Mouse (Mus musculus) hindbrain, embryonic 16.5 days (tissue): ENCODE measurements around the gene Hnrnpl. TPM values are rescaled to one million over a fixed set of nuclear protein-coding genes. Genes with fewer than 3 reads are reported as not detected.

ENCODE experiments used
- ATAC-seq: fragments of 200-750 bp; cut with Nextera tagmentation; 2 replicates; pipeline ENCODE4 v1.8.0; 2017; ENCODE audit warnings: moderate TSS enrichment, moderate library complexity
- H3K27ac ChIP-seq: fragments of 300-500 bp; sonication (generic); 2 replicates; pipeline ENCODE4 v1.5.1; 2014; ENCODE audit warnings: low read depth, mild to moderate bottlenecking, control low read depth, low read length, moderate library complexity
- H3K27me3 ChIP-seq: fragments of 300-500 bp; sonication (generic); replicated peaks from 2 replicates; pipeline ENCODE4 v1.6.1; 2014; ENCODE audit warnings: low read length; ENCODE audit not compliant: control insufficient read depth, insufficient read depth
- H3K36me3 ChIP-seq: fragments of 300-500 bp; sonication (generic); 2 replicates; pipeline ENCODE4 v1.6.1; 2014; ENCODE audit warnings: mild to moderate bottlenecking, low read length, moderate library complexity, mixed read lengths; ENCODE audit not compliant: control insufficient read depth, insufficient read depth
- H3K4me1 ChIP-seq: fragments of 300-500 bp; sonication (generic); 2 replicates; pipeline ENCODE4 v1.6.1; 2014; ENCODE audit warnings: low read depth, low read length; ENCODE audit not compliant: control insufficient read depth, insufficient read depth
- H3K4me2 ChIP-seq: fragments of 300-500 bp; sonication (generic); 2 replicates; pipeline ENCODE4 v1.6.1; 2014; ENCODE audit warnings: mild to moderate bottlenecking, low read length, control low read depth, moderate library complexity
- H3K4me3 ChIP-seq: fragments of 300-500 bp; sonication (generic); 2 replicates; pipeline ENCODE4 v1.5.1; 2014; ENCODE audit warnings: mild to moderate bottlenecking, low read length, control low read depth, moderate library complexity
- H3K9ac ChIP-seq: fragments of 300-500 bp; sonication (generic); 2 replicates; pipeline ENCODE4 v1.6.1; 2014; ENCODE audit warnings: low read depth, mild to moderate bottlenecking, control low read depth, low read length, moderate library complexity
- H3K9me3 ChIP-seq: fragments of 300-500 bp; sonication (generic); 2 replicates; pipeline ENCODE4 v1.6.1; 2014; ENCODE audit warnings: mild to moderate bottlenecking, low read length, moderate library complexity; ENCODE audit not compliant: control insufficient read depth
- WGBS: fragments of 180-500 bp; shearing (Covaris S2); extraction: QIAGEN DNeasy Blood & Tissue Kit; methylation state at CpG from one replicate; pipeline ENCODE4 v1.1.7; 2014; 5-methylcytosine and 5-hydroxymethylcytosine counted together
- polyA plus RNA-seq: library from polyadenylated mRNA; unstranded; fragments of >200 nt; fragmentation: Nextera tagmentation; extraction: Ambion mirVana; gene quantifications from 2 replicates; pipeline ENCODE4 v1.2.1, GENCODE M21; 2015

Hnrnpl gene
- polyA plus RNA-seq, 1 experiment from 2014 or later, result 117 TPM

DNA sequence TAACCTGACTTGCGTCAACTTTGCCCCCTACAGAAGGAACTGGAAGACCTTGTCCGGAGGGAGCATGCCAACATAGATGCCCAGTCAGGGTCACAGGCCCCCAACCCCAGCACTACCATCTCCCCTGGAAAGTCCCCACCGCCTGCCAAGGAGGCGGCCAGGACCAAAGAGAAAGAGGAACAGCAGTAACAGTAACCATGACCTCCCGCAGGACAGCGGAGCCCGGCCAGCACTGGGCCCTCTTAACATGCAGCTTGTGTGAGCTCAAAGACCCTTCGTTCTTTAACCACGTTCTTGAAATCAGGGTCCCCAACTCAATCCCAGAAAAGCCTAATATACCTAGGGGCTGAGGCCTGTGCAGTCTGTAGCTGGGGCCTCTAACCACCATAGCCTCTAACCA, 20.5 kb upstream of the Hnrnpl start:
- H3K27me3 ChIP-seq, result no peaks in the 10 kb centered on the region
- no peak overlapping the region for H3K9ac ChIP-seq
- H3K4me2 ChIP-seq, result no peak overlapping the region
- no peak overlapping the region for H3K4me3 ChIP-seq
- H3K9me3 ChIP-seq, result no peaks in the 10 kb centered on the region
- 92% methylated on average over 9 of the region's 9 CpGs for WGBS
- no peak for ATAC-seq
- H3K4me1 ChIP-seq, result no peaks in the 10 kb centered on the region
- H3K27ac ChIP-seq, result no peak overlapping the region
- H3K36me3 ChIP-seq, result peaks cover 3% of the 10 kb centered on the region

DNA sequence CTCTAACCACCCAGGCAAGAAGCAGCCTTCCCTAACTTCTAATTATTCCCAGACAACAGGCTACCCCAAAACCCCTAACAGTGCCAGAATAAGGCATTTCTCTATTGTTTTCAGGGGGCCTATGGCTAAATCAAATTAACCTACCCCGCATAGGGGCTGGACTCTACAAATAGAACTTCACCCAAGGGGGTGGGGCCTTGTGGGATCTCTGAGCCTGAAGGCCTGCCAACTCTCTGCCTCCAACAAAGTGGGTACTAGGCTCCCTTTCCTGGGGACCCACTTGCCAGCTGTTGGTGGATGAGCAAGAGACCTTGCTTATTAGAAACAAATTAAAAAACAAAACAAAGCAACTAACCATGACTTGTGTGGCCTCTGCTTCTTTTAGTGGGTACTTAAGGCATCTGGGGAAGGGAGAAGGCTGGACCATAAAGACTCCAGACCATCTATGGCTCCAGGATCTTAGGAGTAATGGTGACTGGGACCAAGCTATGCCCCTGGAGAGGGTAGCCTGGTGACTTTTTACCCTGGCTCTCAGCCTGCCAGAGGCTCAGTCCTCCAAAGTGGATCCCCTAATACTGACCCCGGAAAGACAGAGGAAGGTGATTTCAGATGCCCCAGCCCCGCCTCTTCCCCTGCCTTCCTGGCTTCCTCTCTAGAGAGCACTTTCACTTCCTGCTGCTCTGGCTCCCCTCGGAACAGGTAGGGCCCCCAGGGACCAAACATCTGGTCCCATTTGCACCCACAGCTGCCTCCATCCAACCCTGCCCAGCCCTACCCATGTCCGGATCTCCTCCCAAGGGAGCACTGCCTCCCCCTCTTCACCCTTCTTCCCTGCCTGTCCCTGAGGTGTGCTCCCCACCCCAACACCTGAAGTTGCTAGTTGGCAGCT, 19.8 kb upstream of the Hnrnpl start, which contains the start of gene Rinl:
Gene Rinl, plus strand, starts transcription at position 663 of the 889 bp plus-strand sequence.
- H3K36me3 ChIP-seq, result peaks cover 3% of the 10 kb centered on the region
- H3K27me3 ChIP-seq, result no peaks in the 10 kb centered on the region
- no peak for ATAC-seq
- 75% methylated on average over 5 of the region's 5 CpGs for WGBS
- H3K27ac ChIP-seq, result no peak within 1 kb of the TSS
- no peak within 1 kb of the TSS for H3K9ac ChIP-seq
- H3K4me2 ChIP-seq, result no peak within 1 kb of the TSS
- H3K4me3 ChIP-seq, result no peak within 1 kb of the TSS
- no peaks in the 10 kb centered on the region for H3K4me1 ChIP-seq
- no peaks in the 10 kb centered on the region for H3K9me3 ChIP-seq

DNA sequence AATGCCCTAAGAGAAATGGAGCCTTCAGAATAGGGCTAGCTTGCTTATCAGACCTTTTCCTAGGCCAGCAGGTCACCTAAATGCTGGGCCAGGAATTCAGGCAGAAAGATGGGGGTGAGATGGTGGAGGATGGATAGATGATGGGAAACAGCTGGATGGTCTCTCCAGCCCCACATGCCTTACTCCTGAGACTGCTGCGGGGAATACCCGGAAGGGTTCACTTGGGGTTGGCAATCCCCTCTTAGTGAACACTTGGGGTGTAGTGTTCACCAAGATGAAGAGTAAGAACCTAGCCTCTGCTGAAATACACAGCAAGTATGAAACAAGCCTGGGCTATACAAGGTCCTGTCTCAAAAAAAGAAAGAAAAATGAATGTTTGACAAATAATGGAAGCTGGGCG, 19.1 kb upstream of the Hnrnpl start:
- Histone ChIP-seq H3K36me3 (peaks cover 3% of the 10 kb centered on the region), H3K4me2 (no peak overlapping the region), H3K4me3 (no peak overlapping the region), H3K27ac (no peak overlapping the region), H3K9ac (no peak overlapping the region), H3K4me1 (no peaks in the 10 kb centered on the region), H3K27me3 (no peaks in the 10 kb centered on the region), H3K9me3 (no peaks in the 10 kb centered on the region)
- WGBS, result 82% methylated on average over 3 of the region's 3 CpGs
- ATAC-seq, result no peak

DNA sequence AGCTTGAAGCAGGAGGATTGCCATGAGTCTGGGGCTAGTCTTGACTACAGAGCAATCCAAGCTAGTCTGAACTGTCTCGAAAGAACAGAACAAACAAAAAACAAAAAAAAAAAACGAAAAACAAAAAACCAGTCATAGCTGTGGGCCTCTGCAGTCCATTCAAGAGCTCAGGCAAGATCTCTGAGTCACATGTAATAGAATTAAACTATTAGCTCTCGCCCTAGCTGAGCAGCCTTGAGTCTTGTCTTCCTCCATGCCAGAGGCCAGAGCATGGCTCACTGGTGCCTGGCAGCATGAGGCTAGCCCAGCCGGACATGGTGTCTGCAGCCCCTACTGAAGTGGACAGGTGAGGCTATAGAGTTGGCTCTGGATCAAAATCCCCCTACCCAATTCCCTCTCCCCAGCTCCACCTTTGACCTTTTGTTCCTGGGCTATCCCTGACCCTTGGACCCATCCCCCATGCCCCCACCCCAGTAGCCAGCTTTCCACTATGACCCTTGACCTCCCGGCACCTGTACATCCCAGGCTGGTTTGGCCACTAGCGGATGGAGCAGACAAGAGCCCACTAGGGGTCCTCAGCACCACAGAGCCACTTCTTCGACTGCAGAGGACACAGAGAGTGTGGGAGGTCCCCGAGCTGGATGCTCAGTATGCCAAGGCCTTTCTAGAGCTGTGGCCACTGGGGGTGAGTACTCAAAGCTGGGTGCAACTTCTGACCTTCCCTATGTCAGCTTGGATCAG, 18.1 kb upstream of the Hnrnpl start:
- WGBS, result 50% methylated on average over 8 of the region's 8 CpGs
- Histone ChIP-seq H3K27me3 (no peaks in the 10 kb centered on the region), H3K4me2 (no peak overlapping the region), H3K9ac (no peak overlapping the region), H3K9me3 (no peaks in the 10 kb centered on the region), H3K4me1 (no peaks in the 10 kb centered on the region), H3K4me3 (no peak overlapping the region), H3K36me3 (peaks cover 3% of the 10 kb centered on the region), H3K27ac (no peak overlapping the region)
- peak; percentile 65; the same call in 1 of the 2 replicates for ATAC-seq

DNA sequence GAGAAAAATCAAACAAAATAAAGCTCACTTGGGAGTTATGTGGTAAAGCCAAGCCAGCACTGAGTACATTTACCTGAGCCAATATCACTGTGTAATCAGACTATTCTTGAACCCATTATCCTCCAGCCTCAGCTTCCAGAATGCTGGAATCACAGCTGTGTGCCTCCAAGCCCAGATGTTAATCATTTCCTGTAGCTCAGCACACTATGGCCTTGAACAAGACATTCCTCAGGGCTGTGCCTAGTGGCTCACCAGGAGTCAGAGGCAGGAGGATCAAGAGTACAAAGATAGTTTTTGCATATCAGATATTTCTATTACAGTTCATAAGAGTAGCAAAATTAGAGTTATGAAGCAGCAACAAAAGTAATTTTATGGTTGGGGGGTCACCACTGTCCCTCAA, 16.6 kb upstream of the Hnrnpl start:
- Histone ChIP-seq H3K4me1 (no peaks in the 10 kb centered on the region; the same call in 1 of the 2 replicates), H3K27ac (no peak overlapping the region), H3K4me3 (no peak overlapping the region), H3K36me3 (peaks cover 3% of the 10 kb centered on the region), H3K9ac (no peak overlapping the region), H3K27me3 (no peaks in the 10 kb centered on the region), H3K4me2 (no peak overlapping the region), H3K9me3 (no peaks in the 10 kb centered on the region)
- no peak for ATAC-seq

DNA sequence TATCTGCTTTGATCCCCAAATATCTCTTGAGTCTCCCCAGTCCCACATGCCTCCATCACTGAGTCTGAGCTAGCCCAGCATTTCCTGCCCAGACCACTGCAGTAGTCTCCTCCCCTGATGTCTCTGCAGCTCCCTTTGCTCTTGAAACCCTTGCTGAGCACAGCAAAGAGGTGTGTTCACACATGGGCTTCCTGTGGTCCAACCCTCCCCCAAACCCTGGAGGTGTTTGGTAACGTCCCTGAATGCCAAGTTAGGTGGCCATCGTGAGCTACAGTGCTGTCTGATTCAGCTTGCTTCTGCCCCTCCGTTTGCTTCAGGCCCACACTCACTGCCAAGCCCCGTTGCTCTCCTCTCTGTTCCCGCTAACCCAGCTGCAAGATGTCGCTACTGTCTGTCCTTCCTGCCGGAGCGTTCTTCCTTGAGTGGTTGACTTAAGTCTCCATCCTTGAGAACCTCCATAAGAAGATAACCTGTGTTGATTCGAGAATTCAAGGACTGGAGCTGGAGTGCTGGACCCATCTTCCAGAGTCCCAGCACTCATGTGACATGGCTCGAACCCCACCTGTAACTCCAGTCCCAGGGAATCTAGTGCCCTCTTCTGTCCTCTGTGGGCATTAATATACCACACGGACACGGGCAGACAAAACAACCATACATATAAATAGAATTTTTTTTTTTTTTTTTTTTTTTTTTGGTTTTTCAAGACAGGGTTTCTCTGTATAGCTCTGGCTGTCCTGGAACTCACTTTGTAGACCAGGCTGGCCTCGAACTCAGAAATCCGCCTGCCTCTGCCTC, 15.8 kb upstream of the Hnrnpl start:
- H3K4me1 ChIP-seq, result no peaks in the 10 kb centered on the region; the same call in 1 of the 2 replicates
- no peaks in the 10 kb centered on the region for H3K27me3 ChIP-seq
- H3K9me3 ChIP-seq, result no peaks in the 10 kb centered on the region
- H3K36me3 ChIP-seq, result peaks cover 3% of the 10 kb centered on the region
- H3K9ac ChIP-seq, result no peak overlapping the region
- H3K27ac ChIP-seq, result no peak overlapping the region
- H3K4me2 ChIP-seq, result no peak overlapping the region
- no peak for ATAC-seq
- H3K4me3 ChIP-seq, result no peak overlapping the region
- 88% methylated on average over 13 of the region's 14 CpGs for WGBS

DNA sequence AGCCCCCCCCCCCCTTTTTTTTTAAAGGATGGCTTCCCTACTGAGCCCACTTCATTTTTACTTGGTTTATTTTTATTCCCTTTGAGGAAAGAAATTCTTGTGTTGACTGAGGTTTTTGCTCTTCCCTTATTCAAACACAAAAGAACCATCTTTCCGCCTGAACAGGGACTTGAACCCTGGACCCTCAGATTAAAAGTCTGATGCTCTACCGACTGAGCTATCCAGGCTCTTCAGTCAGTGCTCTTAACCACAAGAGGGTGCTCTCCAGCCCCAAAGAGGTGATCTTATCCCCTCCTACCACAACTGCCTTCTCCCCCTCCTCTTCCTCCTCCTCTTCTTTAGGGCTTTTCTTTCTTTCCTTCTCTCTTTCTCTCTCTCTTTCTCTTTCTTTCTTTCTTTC, 14.5 kb upstream of the Hnrnpl start:
- ATAC-seq, result no peak
- H3K4me3 ChIP-seq, result no peak overlapping the region
- WGBS, result 39% methylated on average over 2 of the region's 2 CpGs

DNA sequence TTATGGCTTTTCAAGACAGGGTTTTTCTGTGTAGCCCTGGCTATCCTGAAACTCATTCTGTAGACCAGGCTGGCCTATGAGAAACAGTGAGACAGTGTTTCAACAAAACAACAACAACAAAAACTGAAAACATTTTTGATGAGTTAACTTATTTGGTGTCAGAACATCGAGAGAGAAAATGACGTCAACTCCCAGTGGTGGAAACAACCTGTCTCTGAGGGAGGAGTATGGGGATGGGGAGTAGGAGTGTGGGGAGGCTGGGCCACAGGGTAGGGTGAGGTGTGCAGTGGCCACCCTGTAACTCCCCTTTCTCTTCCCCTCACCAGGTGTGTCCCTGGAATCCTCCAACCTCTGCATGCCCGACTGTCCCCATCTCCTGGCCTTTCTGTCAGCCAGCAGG, 13.8 kb upstream of the Hnrnpl start:
- Histone ChIP-seq H3K27me3 (no peaks in the 10 kb centered on the region), H3K4me2 (no peak overlapping the region), H3K4me1 (no peaks in the 10 kb centered on the region; the same call in 1 of the 2 replicates), H3K4me3 (no peak overlapping the region), H3K36me3 (no peaks in the 10 kb centered on the region), H3K9me3 (no peaks in the 10 kb centered on the region), H3K9ac (no peak overlapping the region), H3K27ac (no peak overlapping the region)
- 70% methylated on average over 3 of the region's 3 CpGs for WGBS
- no peak for ATAC-seq

More for the DNA sequence above, 14.5 kb upstream of the Hnrnpl start:
- H3K4me1 ChIP-seq, result no peaks in the 10 kb centered on the region; the same call in 1 of the 2 replicates
- H3K9ac ChIP-seq, result no peak overlapping the region
- no peak overlapping the region for H3K27ac ChIP-seq
- no peaks in the 10 kb centered on the region for H3K36me3 ChIP-seq
- no peaks in the 10 kb centered on the region for H3K27me3 ChIP-seq
- no peaks in the 10 kb centered on the region for H3K9me3 ChIP-seq
- no peak overlapping the region for H3K4me2 ChIP-seq
